Mouse (Mus musculus) lung, embryonic 14.5 days (tissue): Measurements from ENCODE around the gene Slc29a4. TPM values are rescaled to one million over a fixed set of nuclear protein-coding genes. Genes with fewer than 3 reads are reported as not detected.
A peak's percentile ranks its signal among the peaks of the same experiment; 100 is the strongest.

Source experiments
- ATAC-seq: fragments of 200-750 bp; cut with Nextera tagmentation; 2 replicates; pipeline ENCODE4 v1.8.0; 2017; ENCODE audit warnings: mild to moderate bottlenecking, moderate TSS enrichment, moderate library complexity; ENCODE audit not compliant: insufficient read depth
- DNase-seq: peaks from one replicate; pipeline ENCODE4 v3.0.0-alpha.2; 2015
- H3K27ac ChIP-seq: fragments of 300-500 bp; sonication (generic); 2 replicates; pipeline ENCODE4 v1.5.1; 2014; ENCODE audit warnings: low read depth, mild to moderate bottlenecking, moderate library complexity
- H3K27me3 ChIP-seq: fragments of 300-500 bp; sonication (generic); 2 replicates; pipeline ENCODE4 v1.6.1; 2014; ENCODE audit warnings: low read length, control low read depth; ENCODE audit not compliant: insufficient read depth
- H3K36me3 ChIP-seq: fragments of 300-500 bp; sonication (generic); 2 replicates; pipeline ENCODE4 v1.6.1; 2014; ENCODE audit warnings: control low read depth; ENCODE audit not compliant: insufficient read depth
- H3K4me1 ChIP-seq: fragments of 300-500 bp; sonication (generic); 2 replicates; pipeline ENCODE4 v1.6.1; 2014; ENCODE audit warnings: antibody characterized with exemption, control low read depth; ENCODE audit not compliant: insufficient read depth
- H3K4me2 ChIP-seq: fragments of 300-500 bp; sonication (generic); 2 replicates; pipeline ENCODE4 v1.6.1; 2014; ENCODE audit warnings: mild to moderate bottlenecking
- H3K4me3 ChIP-seq: fragments of 300-500 bp; sonication (generic); 2 replicates; pipeline ENCODE4 v1.5.1; 2014; ENCODE audit warnings: low read depth, low read length
- H3K9ac ChIP-seq: fragments of 300-500 bp; sonication (generic); 2 replicates; pipeline ENCODE4 v1.6.1; 2014
- H3K9me3 ChIP-seq: fragments of 300-500 bp; sonication (generic); 2 replicates; pipeline ENCODE4 v1.6.1; 2016; ENCODE audit warnings: low read depth, low read length, control low read depth
- CTCF ChIP-seq: IDR thresholded peaks from 2 replicates; pipeline ENCODE4 v1.5.1; 2016; ENCODE audit warnings: antibody characterized with exemption, low read depth
- WGBS: fragments of 180-500 bp; shearing (Covaris S2); extraction: QIAGEN DNeasy Blood & Tissue Kit; methylation state at CpG from one replicate; pipeline ENCODE4 v1.1.7; 2014; 5-methylcytosine and 5-hydroxymethylcytosine counted together
- polyA plus RNA-seq: library from polyadenylated mRNA; unstranded; fragments of >200 nt; fragmentation: Nextera tagmentation; extraction: Ambion mirVana; gene quantifications from 2 replicates; pipeline ENCODE4 v1.2.1, GENCODE M21; 2014

Gene Slc29a4
- polyA plus RNA-seq, result 6.8 and 8.2 TPM in 2 replicates

DNA sequence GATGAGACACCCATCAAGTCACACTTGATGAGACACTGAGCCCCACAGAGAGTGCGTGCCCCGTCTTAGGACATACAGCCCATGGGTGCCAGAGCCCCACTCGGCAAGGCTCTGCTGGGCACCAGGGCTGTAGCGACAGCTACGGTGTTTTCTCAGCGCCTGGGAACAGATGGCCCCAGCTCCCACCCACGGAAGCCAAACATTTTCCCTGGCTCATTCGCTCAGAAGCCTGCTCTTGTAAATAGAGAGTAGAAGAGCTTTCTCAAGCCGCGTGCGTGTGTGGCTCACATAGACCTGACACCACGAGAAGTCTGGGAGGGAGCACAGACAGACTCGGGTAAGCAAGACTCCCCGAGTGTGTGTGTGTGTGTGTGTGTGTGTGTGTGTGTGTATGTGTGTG lies at the start of gene Slc29a4:
Slc29a4 (plus strand) TSS at position 265 of the 400 bp plus-strand sequence.
- Histone ChIP-seq H3K4me1 (no peaks in the 10 kb centered on the region), H3K4me2 (no peak within 1 kb of the TSS), H3K9me3 (no peaks in the 10 kb centered on the region), H3K36me3 (no peaks in the 10 kb centered on the region), H3K27me3 (no peaks in the 10 kb centered on the region), H3K9ac (no peak within 1 kb of the TSS), H3K27ac (no peak within 1 kb of the TSS), H3K4me3 (no peak within 1 kb of the TSS)
- DNase-seq (no peak), ATAC-seq (no peak)
- TF ChIP-seq CTCF, result no peak
- WGBS, result 33% methylated on average over 14 of the region's 14 CpGs

- 85% methylated on average over 7 of the region's 7 CpGs for WGBS
- Histone ChIP-seq H3K4me1 (no peaks in the 10 kb centered on the region), H3K4me3 (no peak overlapping the region), H3K27ac (no peak overlapping the region), H3K4me2 (no peak overlapping the region), H3K27me3 (no peaks in the 10 kb centered on the region), H3K9ac (no peak overlapping the region), H3K36me3 (0 out of 2 replicates have a peak, but pooled peaks cover 6% of the 10 kb centered on the region), H3K9me3 (no peaks in the 10 kb centered on the region)
- DNase-seq (no peak), ATAC-seq (no peak)
- TF ChIP-seq CTCF, result no peak
Observed at GRCm38 (mm10) chr5:142648162-142648561, 44.1 kb upstream of the Slc29a4 start.

GRCm38 (mm10) chr5:142649460-142650050 lies 42.8 kb upstream of the Slc29a4 start:
- H3K9ac ChIP-seq, result no peak overlapping the region; the same call in 1 of the 2 replicates
- 0 out of 2 replicates have a peak, but pooled peaks cover 6% of the 10 kb centered on the region for H3K36me3 ChIP-seq
- no peaks in the 10 kb centered on the region for H3K9me3 ChIP-seq
- no peak overlapping the region for H3K4me3 ChIP-seq
- no peaks in the 10 kb centered on the region for H3K4me1 ChIP-seq
- 82% methylated on average over 4 of the region's 4 CpGs for WGBS
- H3K27me3 ChIP-seq, result no peaks in the 10 kb centered on the region
- ATAC-seq (no peak), DNase-seq (no peak)
- no peak overlapping the region for H3K4me2 ChIP-seq
- no peak overlapping the region for H3K27ac ChIP-seq
- no peak for TF ChIP-seq CTCF

GRCm38 (mm10) chr5:142650390-142650789 lies 41.9 kb upstream of the Slc29a4 start:
- Histone ChIP-seq H3K27ac (no peak overlapping the region), H3K36me3 (0 out of 2 replicates have a peak, but pooled peaks cover 4% of the 10 kb centered on the region), H3K4me1 (no peaks in the 10 kb centered on the region), H3K27me3 (no peaks in the 10 kb centered on the region), H3K9me3 (no peaks in the 10 kb centered on the region), H3K4me2 (no peak overlapping the region), H3K9ac (no peak overlapping the region), H3K4me3 (no peak overlapping the region)
- ATAC-seq (no peak), DNase-seq (peak; percentile 34)
- 37% methylated on average over 3 of the region's 3 CpGs for WGBS
- no peak for TF ChIP-seq CTCF

DNA sequence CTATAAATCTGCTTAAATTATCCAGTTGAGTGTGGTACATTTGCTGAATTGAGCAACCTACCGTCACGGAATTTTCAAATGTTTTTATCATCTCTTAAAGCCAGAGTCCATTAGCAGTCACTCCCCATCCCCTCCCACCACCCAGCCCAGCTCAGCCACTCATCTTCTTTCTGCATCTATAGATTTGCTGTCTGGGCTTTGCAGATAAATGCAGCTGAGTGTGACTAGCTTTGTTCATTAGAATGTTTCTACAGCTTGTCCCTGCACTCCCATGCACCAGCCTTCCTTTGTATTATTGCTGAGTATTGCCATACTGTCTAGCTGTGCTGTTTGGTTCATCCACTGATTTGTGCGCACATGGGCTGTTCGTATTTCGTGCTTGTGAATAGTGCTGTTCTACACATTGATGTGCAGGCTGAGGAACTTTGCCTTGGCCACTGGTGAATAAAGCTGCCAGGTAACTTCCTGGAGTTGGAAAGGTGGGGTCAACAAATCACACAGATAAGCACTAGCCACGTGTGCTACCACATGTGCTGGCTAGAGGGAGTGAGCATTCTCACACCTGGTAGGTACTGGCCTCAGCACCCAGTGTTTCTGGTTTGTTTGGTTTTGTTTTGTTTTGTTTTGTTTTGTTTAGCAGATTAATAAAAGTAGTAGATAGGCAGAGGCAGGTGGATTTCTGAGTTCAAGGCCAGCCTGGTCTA lies 41.4 kb upstream of the Slc29a4 start:
- Histone ChIP-seq H3K4me2 (no peak overlapping the region), H3K4me3 (no peak overlapping the region), H3K27ac (no peak overlapping the region), H3K9ac (no peak overlapping the region), H3K36me3 (peaks cover 9% of the 10 kb centered on the region; the same call in 1 of the 2 replicates), H3K4me1 (no peaks in the 10 kb centered on the region), H3K27me3 (no peaks in the 10 kb centered on the region), H3K9me3 (no peaks in the 10 kb centered on the region)
- no peak for DNase-seq
- 71% methylated on average over 6 of the region's 6 CpGs for WGBS
- no peak for TF ChIP-seq CTCF
- no peak; the same call in 1 of the 2 replicates for ATAC-seq

DNA sequence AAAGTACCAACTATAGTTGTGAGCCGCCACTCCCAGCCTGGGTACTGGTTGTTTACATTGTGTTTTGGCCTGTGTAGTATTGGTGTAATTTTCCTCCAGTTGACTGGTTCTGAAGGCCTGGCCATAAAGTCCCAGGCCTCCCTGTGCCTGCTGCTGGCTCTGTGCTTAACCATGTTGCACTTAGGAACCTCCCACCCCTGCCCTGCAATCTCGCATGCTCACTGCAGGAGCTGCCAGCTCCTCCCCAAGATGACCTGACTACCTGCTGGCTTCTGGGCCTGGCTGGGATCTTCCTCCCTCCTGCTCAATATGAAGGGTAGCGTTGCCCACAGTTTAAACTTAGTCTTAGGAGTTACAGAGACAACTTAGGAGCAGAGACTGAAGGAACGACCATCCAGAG lies 40.0 kb upstream of the Slc29a4 start:
- H3K27me3 ChIP-seq, result no peaks in the 10 kb centered on the region
- no peak for TF ChIP-seq CTCF
- H3K9me3 ChIP-seq, result no peaks in the 10 kb centered on the region
- no peak for DNase-seq
- H3K27ac ChIP-seq, result no peak overlapping the region
- no peak for ATAC-seq
- WGBS, result 75% methylated on average over 4 of the region's 4 CpGs
- no peaks in the 10 kb centered on the region for H3K4me1 ChIP-seq
- H3K36me3 ChIP-seq, result peaks cover 21% of the 10 kb centered on the region
- H3K9ac ChIP-seq, result no peak overlapping the region
- no peak overlapping the region for H3K4me3 ChIP-seq
- no peak overlapping the region for H3K4me2 ChIP-seq

- Histone ChIP-seq H3K4me3 (no peak overlapping the region), H3K4me1 (no peaks in the 10 kb centered on the region), H3K27me3 (no peaks in the 10 kb centered on the region), H3K27ac (no peak overlapping the region), H3K4me2 (no peak overlapping the region), H3K9ac (no peak overlapping the region), H3K36me3 (peaks cover 96% of the 10 kb centered on the region), H3K9me3 (no peaks in the 10 kb centered on the region)
- no peak for ATAC-seq
- TF ChIP-seq CTCF, result no peak
- DNase-seq, result no peak
- 85% methylated on average over 7 of the region's 7 CpGs for WGBS
Observed at GRCm38 (mm10) chr5:142660656-142661434, 31.5 kb upstream of the Slc29a4 start.
